Mouse (Mus musculus): ENCODE results near the gene Scn4b. TPM values are rescaled to one million over a fixed set of nuclear protein-coding genes. Genes with fewer than 3 reads are reported as not detected.
A peak's percentile ranks its signal among the peaks of the same experiment; 100 is the strongest.

Scn4b gene
- 0.11 and 0.25 TPM in 2 replicates for polyA plus RNA-seq (2015; fragmentation: Nextera tagmentation; extraction: Ambion mirVana)

GRCm38 (mm10) chr9:45138191-45139032, at the start of gene Scn4b:
Gene Scn4b (plus strand): TSS chr9:45138395.
- Histone ChIP-seq H3K36me3 (no peaks in the 10 kb centered on the region), H3K4me2 (peak within 1 kb of the TSS; percentile 92), H3K4me3 (peak within 1 kb of the TSS; percentile 51), H3K27me3 (peaks cover 98% of the 10 kb centered on the region), H3K9ac (peak within 1 kb of the TSS; percentile 65), H3K27ac (replicated peaks) (no peak within 1 kb of the TSS), H3K4me1 (replicated peaks) (peaks cover 18% of the 10 kb centered on the region), H3K9me3 (no peaks in the 10 kb centered on the region)
- WGBS = under 1% methylated on average over 76 of the region's 76 CpGs
- ATAC-seq (ENCODE audit: low read depth) = peak; percentile 65

- Histone ChIP-seq H3K27me3 (peaks cover 3% of the 10 kb centered on the region; the same call in 1 of the 2 replicates), H3K27ac (replicated peaks) (no peak overlapping the region), H3K36me3 (no peaks in the 10 kb centered on the region), H3K4me3 (no peak overlapping the region), H3K4me1 (replicated peaks) (no peaks in the 10 kb centered on the region), H3K4me2 (no peak overlapping the region), H3K9ac (no peak overlapping the region), H3K9me3 (no peaks in the 10 kb centered on the region)
- no peak for ATAC-seq (ENCODE audit: low read depth)
- 73% methylated on average over 3 of the region's 3 CpGs for WGBS
Observed at GRCm38 (mm10) chr9:45090811-45091210, 47.4 kb upstream of the Scn4b start.

- Histone ChIP-seq H3K36me3 (no peaks in the 10 kb centered on the region), H3K27me3 (peaks cover 3% of the 10 kb centered on the region; the same call in 1 of the 2 replicates), H3K9me3 (no peaks in the 10 kb centered on the region), H3K4me1 (replicated peaks) (no peaks in the 10 kb centered on the region), H3K4me3 (no peak overlapping the region), H3K4me2 (no peak overlapping the region), H3K9ac (no peak overlapping the region), H3K27ac (replicated peaks) (no peak overlapping the region)
- WGBS = 71% methylated on average over 4 of the region's 4 CpGs
- no peak for ATAC-seq (ENCODE audit: low read depth)
Observed at GRCm38 (mm10) chr9:45092641-45093040, 45.6 kb upstream of the Scn4b start.

- WGBS = 81% methylated on average over 6 of the region's 6 CpGs
Observed at GRCm38 (mm10) chr9:45095149-45095937, 42.9 kb upstream of the Scn4b start.

GRCm38 (mm10) chr9:45097877-45098276, 40.3 kb upstream of the Scn4b start:
- Histone ChIP-seq H3K27ac (replicated peaks) (no peak overlapping the region), H3K4me3 (no peak overlapping the region), H3K9me3 (no peaks in the 10 kb centered on the region), H3K4me2 (no peak overlapping the region), H3K36me3 (no peaks in the 10 kb centered on the region), H3K27me3 (no peaks in the 10 kb centered on the region; the same call in 1 of the 2 replicates), H3K4me1 (replicated peaks) (no peaks in the 10 kb centered on the region), H3K9ac (no peak overlapping the region)
- WGBS = 83% methylated on average over 5 of the region's 5 CpGs
- ATAC-seq (ENCODE audit: low read depth) = no peak

More at GRCm38 (mm10) chr9:45095149-45095937, 42.9 kb upstream of the Scn4b start:
- H3K36me3 ChIP-seq = no peaks in the 10 kb centered on the region
- no peaks in the 10 kb centered on the region for H3K9me3 ChIP-seq
- no peak overlapping the region for H3K4me3 ChIP-seq
- no peaks in the 10 kb centered on the region for H3K4me1 ChIP-seq (replicated peaks)
- H3K27ac ChIP-seq (replicated peaks) = no peak overlapping the region
- no peak overlapping the region for H3K9ac ChIP-seq
- no peaks in the 10 kb centered on the region; the same call in 1 of the 2 replicates for H3K27me3 ChIP-seq
- ATAC-seq (ENCODE audit: low read depth) = no peak
- no peak overlapping the region for H3K4me2 ChIP-seq

GRCm38 (mm10) chr9:45098426-45098825, 39.8 kb upstream of the Scn4b start:
- Histone ChIP-seq H3K4me1 (replicated peaks) (no peaks in the 10 kb centered on the region), H3K4me2 (no peak overlapping the region), H3K9me3 (no peaks in the 10 kb centered on the region), H3K4me3 (no peak overlapping the region), H3K36me3 (no peaks in the 10 kb centered on the region), H3K27ac (replicated peaks) (no peak overlapping the region), H3K9ac (no peak overlapping the region), H3K27me3 (no peaks in the 10 kb centered on the region)
- WGBS = 61% methylated on average over 3 of the region's 3 CpGs
- no peak for ATAC-seq (ENCODE audit: low read depth)

- H3K27me3 ChIP-seq = no peaks in the 10 kb centered on the region
- WGBS = 84% methylated on average over 1 of the region's 1 CpGs
- no peak overlapping the region for H3K4me3 ChIP-seq
- H3K4me2 ChIP-seq = no peak overlapping the region
- no peak overlapping the region for H3K9ac ChIP-seq
- no peak for ATAC-seq (ENCODE audit: low read depth)
- H3K4me1 ChIP-seq (replicated peaks) = no peaks in the 10 kb centered on the region
- no peak overlapping the region for H3K27ac ChIP-seq (replicated peaks)
- no peaks in the 10 kb centered on the region for H3K36me3 ChIP-seq
- no peaks in the 10 kb centered on the region for H3K9me3 ChIP-seq
Observed at GRCm38 (mm10) chr9:45102528-45102927, 35.7 kb upstream of the Scn4b start.

GRCm38 (mm10) chr9:45103211-45103979, 34.8 kb upstream of the Scn4b start:
- Histone ChIP-seq H3K4me3 (no peak overlapping the region), H3K9me3 (no peaks in the 10 kb centered on the region), H3K27me3 (no peaks in the 10 kb centered on the region), H3K27ac (replicated peaks) (no peak overlapping the region), H3K9ac (no peak overlapping the region), H3K36me3 (no peaks in the 10 kb centered on the region), H3K4me1 (replicated peaks) (no peaks in the 10 kb centered on the region), H3K4me2 (no peak overlapping the region)
- no peak for ATAC-seq (ENCODE audit: low read depth)
- WGBS = 77% methylated on average over 11 of the region's 11 CpGs

- Histone ChIP-seq H3K36me3 (no peaks in the 10 kb centered on the region), H3K27me3 (no peaks in the 10 kb centered on the region), H3K4me2 (no peak overlapping the region), H3K9me3 (no peaks in the 10 kb centered on the region), H3K9ac (no peak overlapping the region), H3K27ac (replicated peaks) (no peak overlapping the region), H3K4me3 (no peak overlapping the region), H3K4me1 (replicated peaks) (no peaks in the 10 kb centered on the region)
- 94% methylated on average over 2 of the region's 2 CpGs for WGBS
- ATAC-seq (ENCODE audit: low read depth) = no peak
Observed at GRCm38 (mm10) chr9:45105596-45106374, 32.4 kb upstream of the Scn4b start.

- Histone ChIP-seq H3K4me2 (peak overlapping the region; percentile 61), H3K4me3 (peak overlapping the region; percentile 41), H3K9me3 (no peaks in the 10 kb centered on the region), H3K27ac (replicated peaks) (no peak overlapping the region), H3K4me1 (replicated peaks) (peaks cover 23% of the 10 kb centered on the region), H3K27me3 (peaks cover 13% of the 10 kb centered on the region; the same call in 1 of the 2 replicates), H3K9ac (peak overlapping the region; percentile 54), H3K36me3 (no peaks in the 10 kb centered on the region)
- peak; percentile 64; the same call in 1 of the 2 replicates for ATAC-seq (ENCODE audit: low read depth)
- 2% methylated on average over 14 of the region's 14 CpGs for WGBS
Observed at GRCm38 (mm10) chr9:45115706-45116105, 22.5 kb upstream of the Scn4b start.

- Histone ChIP-seq H3K9me3 (no peaks in the 10 kb centered on the region), H3K4me1 (replicated peaks) (peaks cover 31% of the 10 kb centered on the region), H3K27ac (replicated peaks) (no peak overlapping the region), H3K4me3 (no peak overlapping the region), H3K36me3 (no peaks in the 10 kb centered on the region), H3K27me3 (peaks cover 13% of the 10 kb centered on the region; the same call in 1 of the 2 replicates), H3K4me2 (no peak overlapping the region), H3K9ac (no peak overlapping the region)
- ATAC-seq (ENCODE audit: low read depth) = no peak
- WGBS = 60% methylated on average over 9 of the region's 9 CpGs
Observed at GRCm38 (mm10) chr9:45116819-45117218, 21.4 kb upstream of the Scn4b start.
